Mouse (Mus musculus) lung, postnatal 4 days (tissue): ENCODE measurements at regions not wholly inside any gene's neighbourhood (a gene's known extent, or its start where the extent isn't known, plus 50 kb on each side); places are given as distances from the start of the nearest gene placed in this dataset.
A peak's percentile ranks its signal among the peaks of the same experiment; 100 is the strongest.

Source experiments
- DNase-seq, 2 experiments: peaks; one replicate each; pipeline ENCODE4 v3.0.0; 2021

GRCm38 (mm10) chr1:69470614-69471250 is 216.3 kb downstream of the Ikzf2 start:
- no peak for DNase-seq

DNA sequence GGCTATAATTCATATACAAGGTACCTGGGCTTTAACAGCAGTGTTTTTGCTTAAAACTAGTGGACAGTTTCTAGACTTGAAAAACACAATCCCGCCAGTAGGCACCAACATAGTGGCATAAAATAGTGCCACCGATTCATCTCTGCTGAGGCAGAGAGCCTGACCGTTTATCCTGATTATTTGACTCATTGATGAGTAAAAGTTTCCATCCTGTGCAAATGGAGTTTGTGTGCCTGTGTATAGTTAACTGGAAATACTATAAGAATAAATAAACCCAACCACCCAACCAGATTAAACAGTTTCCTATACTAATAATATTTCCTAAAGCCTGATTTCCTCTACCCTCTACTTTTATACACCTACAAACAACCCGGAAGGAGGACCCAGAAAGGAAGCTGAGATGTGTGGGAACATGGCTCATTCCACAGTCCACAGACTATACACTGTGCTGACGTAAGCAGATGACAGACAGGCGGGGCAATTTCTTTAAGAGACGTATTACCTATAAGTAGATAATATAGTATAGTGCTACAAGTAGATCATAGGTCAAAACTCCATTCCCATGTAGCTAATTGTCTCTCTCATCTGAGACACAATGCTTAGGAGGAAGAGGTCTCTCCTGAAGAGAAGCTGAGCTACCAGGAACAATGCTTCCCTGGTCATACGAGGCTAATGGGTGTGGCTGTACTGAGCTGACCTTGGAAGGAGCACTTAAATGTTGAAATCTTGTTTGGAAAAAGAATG is 217.7 kb downstream of the Ikzf2 start:
- no peak for DNase-seq

DNA sequence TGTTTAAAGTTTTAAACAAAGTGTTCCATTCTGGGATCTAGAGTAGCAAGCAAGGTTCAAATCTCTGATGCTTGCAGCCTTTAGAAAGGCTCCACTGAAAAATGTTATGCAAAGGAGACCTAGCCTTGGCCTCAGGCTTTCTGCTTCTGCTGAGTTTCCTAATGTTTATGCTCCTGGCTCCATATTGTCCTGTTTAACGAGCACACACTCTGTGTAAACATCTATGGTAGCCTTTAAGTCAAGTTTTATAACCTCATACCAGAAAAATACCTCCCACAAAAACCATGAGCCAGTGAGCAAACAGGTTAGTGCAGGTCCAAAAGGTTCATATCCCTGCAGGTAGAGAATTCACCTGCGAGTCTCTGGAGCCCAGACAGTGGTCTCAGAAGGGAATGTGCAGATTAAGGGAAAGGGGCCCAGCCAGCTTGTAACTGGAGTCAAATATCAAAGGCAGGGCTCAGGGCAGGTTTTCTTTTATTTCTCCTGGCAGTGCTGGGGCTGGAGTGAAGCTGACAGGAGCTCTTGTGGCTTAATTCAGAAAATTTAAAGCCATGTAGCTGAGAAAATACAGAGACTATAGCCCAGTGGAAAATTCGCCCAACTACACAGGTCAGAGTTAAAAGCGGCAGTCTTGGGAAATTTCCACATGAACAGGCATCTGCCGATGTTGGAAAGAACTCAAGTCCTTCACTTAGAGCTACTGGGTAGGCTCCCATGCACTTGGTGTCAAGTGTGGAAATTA is 220.3 kb downstream of the Ikzf2 start:
- no peak for DNase-seq

GRCm38 (mm10) chr1:69461191-69461590 is 225.9 kb downstream of the Ikzf2 start:
- DNase-seq = no peak

DNA sequence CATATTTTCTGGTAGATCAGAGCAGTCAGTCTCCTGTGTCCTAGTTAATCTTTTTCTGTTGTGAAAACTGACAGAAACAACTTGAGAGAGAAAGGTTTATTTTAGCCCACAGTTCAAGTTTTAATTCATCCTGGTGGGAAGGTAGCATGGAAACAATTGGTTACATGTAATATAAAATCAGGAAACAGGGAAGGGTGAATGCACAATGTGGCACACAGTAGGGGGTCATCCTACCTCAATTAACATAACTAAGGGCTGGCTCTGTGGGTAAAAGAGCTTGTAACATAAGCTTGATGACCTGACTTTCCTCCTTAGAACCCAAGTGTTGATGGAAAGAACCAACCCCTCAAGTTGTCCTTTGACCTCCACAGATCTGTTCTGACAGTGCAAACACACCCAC is 227.1 kb downstream of the Ikzf2 start:
- DNase-seq = no peak

DNA sequence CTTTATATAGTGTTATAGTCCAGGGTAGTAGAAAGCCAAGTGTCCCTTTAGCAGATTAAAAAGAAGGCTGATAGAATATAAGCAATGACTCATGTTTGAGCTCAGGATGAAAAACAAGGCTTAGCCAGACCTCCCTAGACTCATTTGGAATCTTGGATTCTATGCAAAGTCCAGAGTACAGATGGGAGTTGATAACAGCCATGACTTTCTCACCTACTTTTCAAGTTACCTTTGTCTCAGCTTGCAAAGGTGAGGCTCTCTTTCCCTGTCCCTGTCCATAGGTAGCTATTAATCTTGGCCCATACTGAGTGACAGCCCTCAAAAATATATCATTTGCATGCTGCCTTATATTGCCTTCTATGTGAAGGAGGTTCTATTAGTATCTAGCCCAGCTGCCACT is 229.6 kb downstream of the Ikzf2 start:
- no peak for DNase-seq

DNA sequence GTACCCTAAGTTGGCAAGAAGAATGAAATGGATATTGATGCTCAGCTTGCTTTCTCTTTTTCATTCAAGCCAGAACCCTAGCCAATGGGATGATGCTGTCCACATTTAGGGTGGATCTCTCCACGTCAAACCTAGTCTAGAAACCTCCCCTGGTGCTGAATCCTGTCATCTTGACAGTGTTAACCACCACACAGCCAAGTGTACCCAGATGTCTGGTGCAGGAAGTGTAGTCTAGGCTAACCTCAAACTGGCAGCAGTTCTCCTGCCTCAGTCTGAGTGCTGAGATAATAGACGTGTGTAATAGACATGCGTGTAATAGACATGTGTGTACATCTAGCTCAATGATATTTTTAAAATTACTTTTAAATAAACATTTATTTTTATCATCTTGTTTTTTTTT is 233.1 kb downstream of the Ikzf2 start:
- no peak for DNase-seq

GRCm38 (mm10) chr1:69452910-69453309 is 234.1 kb downstream of the Ikzf2 start:
- DNase-seq = no peak

GRCm38 (mm10) chr1:69450455-69450854 is 236.6 kb downstream of the Ikzf2 start:
- no peak for DNase-seq

GRCm38 (mm10) chr1:69447276-69447675 is 239.8 kb downstream of the Ikzf2 start:
- no peak for DNase-seq

- DNase-seq = no peak
These were observed 242.3 kb downstream of the Ikzf2 start for GRCm38 (mm10) chr1:69444722-69445121.

DNA sequence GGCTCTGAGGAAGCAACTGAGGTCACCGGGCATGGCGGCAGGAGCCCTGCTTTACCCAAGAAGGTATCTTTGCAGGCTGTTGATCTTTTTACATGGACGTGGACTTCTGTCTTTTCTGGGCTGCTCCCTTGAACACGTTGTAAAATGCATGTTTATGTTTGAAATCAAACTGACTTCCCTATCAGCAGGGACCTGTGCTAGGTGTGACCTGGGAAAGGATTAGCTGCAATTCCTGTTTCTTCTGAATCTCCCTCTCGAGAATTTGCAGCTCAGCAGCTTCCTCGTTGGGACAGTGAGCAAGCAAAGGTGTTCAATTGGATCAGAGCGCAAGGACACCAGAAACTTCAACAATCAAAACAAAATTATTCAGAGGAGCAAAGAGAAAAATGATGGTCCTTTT is 243.6 kb downstream of the Ikzf2 start:
- no peak for DNase-seq

GRCm38 (mm10) chr1:69440564-69441334 is 246.3 kb downstream of the Ikzf2 start:
- DNase-seq = no peak

- DNase-seq = no peak
These were observed 250.0 kb downstream of the Ikzf2 start for GRCm38 (mm10) chr1:69437042-69437441.

DNA sequence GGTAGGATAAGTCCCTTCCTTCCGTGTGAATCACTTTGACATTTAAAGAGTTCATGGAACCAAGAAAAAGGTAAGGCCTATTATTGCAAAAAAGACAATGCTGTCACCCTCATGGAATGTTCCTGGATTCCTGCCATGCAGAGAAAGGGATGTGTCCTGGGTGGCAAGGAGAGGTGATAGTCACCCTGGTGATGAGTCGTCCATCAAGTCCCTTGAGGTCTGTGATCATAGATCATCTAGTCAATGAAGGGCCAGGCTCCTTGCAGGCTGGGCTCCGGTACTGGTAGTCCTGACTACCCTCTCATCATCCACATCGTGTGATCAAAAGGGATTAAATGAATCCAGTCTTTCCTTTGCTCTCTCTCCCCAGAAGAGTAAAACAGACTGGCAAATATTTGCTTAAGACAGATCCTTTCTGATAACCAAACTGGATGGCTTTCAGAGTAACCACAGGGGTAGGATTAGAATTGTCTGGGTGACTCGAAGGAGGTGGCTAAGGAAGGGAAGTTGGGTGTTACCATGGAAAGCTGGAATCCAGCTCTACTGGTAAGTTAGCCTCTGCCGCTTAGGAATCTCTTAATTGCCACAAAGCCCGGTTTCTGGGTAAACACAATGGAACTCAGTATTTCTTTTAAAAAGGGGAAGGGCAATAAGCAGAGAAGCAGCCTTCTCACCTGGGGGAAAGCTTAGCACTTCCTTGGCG is 253.2 kb downstream of the Ikzf2 start:
- no peak for DNase-seq

DNA sequence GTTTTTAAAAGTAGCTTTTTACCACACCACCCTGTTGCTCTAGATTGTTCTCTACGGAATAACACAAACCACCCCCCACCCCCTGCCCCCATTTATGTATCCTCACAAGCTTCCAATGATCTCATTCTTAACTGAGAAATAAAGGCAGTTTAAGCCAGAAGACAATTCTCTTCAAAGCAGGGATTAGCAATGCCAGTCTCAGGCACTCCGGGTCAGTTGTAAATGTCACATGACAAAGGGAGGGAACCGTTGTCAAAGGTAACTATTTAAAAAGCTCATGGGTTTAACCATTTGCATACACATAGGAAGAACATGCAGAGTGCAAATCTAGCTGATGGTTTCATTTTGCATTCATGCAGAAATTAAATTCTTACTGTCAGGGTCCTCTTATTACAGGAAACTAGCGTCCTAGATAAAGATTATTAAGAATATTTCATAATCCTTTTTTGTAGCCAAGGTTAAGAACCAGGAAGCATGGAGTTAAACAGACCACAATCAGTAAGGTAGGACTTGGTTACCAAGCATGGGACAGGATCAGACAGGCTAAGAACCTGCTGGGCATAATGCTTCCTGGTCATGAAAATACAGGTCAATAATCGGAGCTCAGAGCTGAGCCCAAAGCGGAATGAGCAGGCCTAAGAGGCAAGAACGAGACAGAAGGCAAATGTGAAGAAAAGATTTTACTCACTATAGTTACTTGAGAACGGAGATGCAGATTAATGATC is 256.2 kb downstream of the Ikzf2 start:
- DNase-seq = no peak

- DNase-seq = no peak
These were observed 257.4 kb downstream of the Ikzf2 start for GRCm38 (mm10) chr1:69429632-69430031.

DNA sequence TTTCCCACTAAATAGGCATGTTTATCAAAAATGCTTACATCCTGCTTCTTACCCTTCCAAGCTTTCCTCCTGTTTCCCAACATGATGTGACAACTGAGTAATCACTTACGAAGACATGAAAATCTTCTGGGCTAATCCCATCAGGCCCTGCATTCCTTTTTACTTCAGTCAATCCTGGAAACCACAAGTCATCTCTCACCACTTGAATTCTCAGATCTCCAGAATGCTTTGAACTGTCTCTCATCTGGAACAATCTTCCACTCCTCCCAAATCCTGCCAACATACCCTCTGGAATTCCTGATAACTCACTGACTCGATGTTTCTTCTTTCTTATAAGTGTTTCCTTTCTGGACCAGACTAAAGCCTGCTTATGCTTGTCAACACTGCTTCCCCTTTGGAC is 289.4 kb downstream of the Ikzf2 start:
- DNase-seq = no peak

DNA sequence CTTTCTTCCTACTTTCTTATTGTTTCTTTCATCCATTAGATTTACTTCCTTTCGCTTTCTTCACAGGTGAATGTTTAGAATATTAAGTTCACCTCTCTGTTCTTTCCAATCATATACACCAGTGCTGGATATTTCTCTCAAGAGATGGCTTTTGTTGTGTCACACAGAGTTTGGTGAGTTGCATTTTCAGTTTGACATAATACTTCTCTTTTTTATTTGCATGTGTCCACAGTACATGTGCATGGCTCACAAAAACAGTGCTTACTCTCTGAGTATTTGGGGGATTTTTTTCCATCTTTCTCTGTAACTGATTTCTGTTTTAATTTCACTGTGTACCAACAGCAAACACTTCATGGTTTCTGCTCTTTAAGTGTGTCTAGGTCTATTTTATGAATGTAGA is 274.5 kb upstream of the Erbb4 start:
- no peak for DNase-seq

DNA sequence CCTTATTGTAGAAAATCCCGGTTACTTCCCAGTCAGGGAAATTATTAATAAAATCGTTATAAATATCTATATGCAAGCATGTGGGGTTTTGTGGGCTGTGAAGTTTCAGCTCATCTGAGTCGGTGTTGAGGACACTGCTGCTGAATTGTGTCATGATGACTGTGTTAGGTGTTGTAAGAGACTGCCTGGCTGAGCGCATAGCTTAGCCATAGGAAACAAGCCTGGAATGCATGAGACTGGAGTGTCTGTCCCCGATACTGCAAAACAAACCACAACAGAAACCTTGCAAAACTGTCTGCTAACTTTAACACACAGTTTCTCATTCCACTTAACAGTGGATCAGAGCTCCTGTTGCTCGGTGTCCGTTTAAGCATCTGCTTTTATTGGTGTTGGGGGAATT is 271.9 kb upstream of the Erbb4 start:
- DNase-seq = no peak

DNA sequence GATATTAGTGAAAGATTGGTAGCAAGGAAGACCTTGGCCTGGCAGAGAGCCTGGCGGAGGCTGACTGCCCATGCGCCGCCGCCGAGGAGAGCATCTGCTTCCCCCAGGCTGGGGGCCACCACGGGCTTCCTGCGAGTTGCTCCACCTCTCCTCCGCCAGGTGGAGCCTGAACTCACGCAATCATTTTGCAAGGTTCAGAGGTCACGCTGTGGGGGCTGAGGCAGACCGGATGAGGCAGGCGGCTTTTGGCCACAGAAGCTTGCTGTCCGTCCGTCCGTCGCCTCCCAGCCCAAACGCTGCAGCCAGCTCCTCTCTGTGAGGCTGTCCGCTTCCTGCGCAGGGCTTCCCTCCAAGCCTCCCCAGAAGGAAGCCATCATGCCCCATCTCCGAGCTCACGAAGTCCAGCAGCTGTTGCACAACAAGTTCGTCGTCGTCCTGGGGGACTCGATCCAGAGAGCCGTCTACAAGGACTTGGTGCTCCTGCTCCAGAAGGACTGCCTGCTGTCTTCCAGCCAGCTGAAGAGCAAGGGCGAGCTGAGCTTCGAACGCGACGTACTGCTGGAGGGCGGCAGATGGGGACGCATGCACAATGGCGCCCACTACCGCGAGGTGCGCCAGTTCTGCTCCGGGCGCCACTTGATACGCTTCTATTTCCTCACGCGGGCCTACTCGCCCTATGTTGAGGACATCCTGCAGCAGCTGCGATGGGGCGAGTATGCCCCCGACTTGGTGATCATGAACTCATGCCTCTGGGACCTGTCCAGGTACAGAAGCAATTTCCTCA is 269.3 kb upstream of the Erbb4 start:
- DNase-seq = peak in 1 of 2 experiments; percentile 21
